Mouse (Mus musculus) heart, adult 2 months (tissue): Measurements from ENCODE around the gene Rnf220.

Experiments used
- CTCF ChIP-seq: fragments of 200-600 bp; IDR thresholded peaks from 2 replicates; pipeline ENCODE4 v1.8.1; 2022; ENCODE audit warnings: antibody characterized with exemption, mild to moderate bottlenecking, moderate library complexity
- POLR2A ChIP-seq: fragments of 200-500 bp; IDR thresholded peaks from 2 replicates; pipeline ENCODE4 v1.6.1; 2011; ENCODE audit warnings: mild to moderate bottlenecking, low read depth, low read length, control low read depth; ENCODE audit not compliant: insufficient read depth

GRCm38 (mm10) chr4:117467936-117468335, 28.9 kb downstream of the Rnf220 start:
- TF ChIP-seq CTCF (no peak), POLR2A (no peak)
